Mouse (Mus musculus) kidney, adult 2 months (tissue): ENCODE data around the gene Yipf3. TPM values are rescaled to one million over a fixed set of nuclear protein-coding genes. Genes with fewer than 3 reads are reported as not detected.

Experiments used
- DNase-seq: peaks from one replicate; pipeline ENCODE4 v3.0.0; 2021
- H3K27ac ChIP-seq: fragments of 200-500 bp; 2 replicates; pipeline ENCODE4 v1.5.1; 2012; ENCODE audit warnings: low read depth, low read length, control low read depth, inconsistent platforms; ENCODE audit not compliant: insufficient read depth
- H3K27me3 ChIP-seq: fragments of 200-500 bp; replicated peaks from 2 replicates; pipeline ENCODE4 v1.6.1; 2012; ENCODE audit warnings: mild to moderate bottlenecking, moderate library complexity, low read length, inconsistent platforms; ENCODE audit not compliant: control insufficient read depth, insufficient read depth
- H3K36me3 ChIP-seq: fragments of 200-500 bp; 2 replicates; pipeline ENCODE4 v1.6.1; 2012; ENCODE audit warnings: mild to moderate bottlenecking, moderate library complexity, low read length, inconsistent platforms; ENCODE audit not compliant: control insufficient read depth, insufficient read depth
- H3K4me1 ChIP-seq: fragments of 200-500 bp; 2 replicates; pipeline ENCODE4 v1.6.1; 2011; ENCODE audit warnings: low read length; ENCODE audit not compliant: control insufficient read depth, insufficient read depth
- H3K4me3 ChIP-seq: fragments of 200-500 bp; 2 replicates; pipeline ENCODE4 v1.5.1; 2011; ENCODE audit warnings: mild to moderate bottlenecking, low read depth, low read length, control low read depth; ENCODE audit not compliant: insufficient read depth
- CTCF ChIP-seq: fragments of 200-500 bp; conservative IDR thresholded peaks from 2 replicates; pipeline ENCODE4 v1.5.1; 2011; ENCODE audit warnings: low read depth, mild to moderate bottlenecking, control low read depth, low read length, moderate library complexity, mixed read lengths; ENCODE audit not compliant: insufficient read depth, insufficient read length
- POLR2A ChIP-seq: fragments of 200-500 bp; IDR thresholded peaks from one replicate; pipeline ENCODE4 v1.6.1; 2011; ENCODE audit warnings: low read depth, low read length, control low read depth
- WGBS: fragments of 180-500 bp; shearing (Covaris S2); methylation state at CpG from one replicate; pipeline ENCODE4 v1.1.7; 2018; 5-methylcytosine and 5-hydroxymethylcytosine counted together
- polyA plus RNA-seq: library from polyadenylated mRNA; depleted of rRNA; stranded (reverse); fragments of >200 nt; gene quantifications from 2 replicates; pipeline ENCODE4 v1.2.3, GENCODE M21; 2012

Gene Yipf3
- polyA plus RNA-seq, 1 experiment, result 246 TPM

- Histone ChIP-seq H3K36me3 (no peaks in the 10 kb centered on the region), H3K4me1 (peaks cover 3% of the 10 kb centered on the region; the same call in 1 of the 2 replicates), H3K4me3 (peak within 1 kb of the TSS; percentile 15), H3K27ac (no peak within 1 kb of the TSS), H3K27me3 (no peaks in the 10 kb centered on the region)
- WGBS, result 2% methylated on average over 48 of the region's 48 CpGs
- DNase-seq, result peak; percentile 93
- TF ChIP-seq POLR2A (no peak), CTCF (no peak)
Observed at GRCm38 (mm10) chr17:46253452-46254084, 5.7 kb downstream of the Yipf3 start, which contains the start of gene Lrrc73. TSS of gene Lrrc73 (plus strand) at chr17:46253531.

DNA sequence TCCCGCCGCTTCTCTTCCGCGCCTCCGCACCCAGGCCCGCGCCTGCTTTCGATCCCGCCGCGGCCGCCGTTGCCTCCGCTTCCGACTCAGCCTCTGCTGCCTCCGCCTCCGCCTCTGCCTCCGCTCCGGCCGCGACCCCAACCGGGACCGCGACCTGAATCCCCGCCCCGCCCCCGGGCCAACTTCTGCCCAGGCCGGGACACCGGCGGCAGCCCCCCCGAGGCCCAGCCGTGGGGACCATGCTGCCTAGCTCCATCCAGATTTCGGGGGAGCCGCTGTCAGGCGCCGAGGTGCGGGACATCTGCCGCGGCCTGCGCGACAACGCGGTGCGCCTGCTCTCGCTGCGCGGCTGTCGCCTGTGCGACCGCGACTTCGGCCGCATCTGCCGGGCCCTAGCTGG is 6.2 kb downstream of the Yipf3 start:
- WGBS, result under 1% methylated on average over 53 of the region's 54 CpGs
- H3K4me3 ChIP-seq, result peak overlapping the region; percentile 15
- peaks cover 3% of the 10 kb centered on the region; the same call in 1 of the 2 replicates for H3K4me1 ChIP-seq
- no peaks in the 10 kb centered on the region for H3K27me3 ChIP-seq
- no peaks in the 10 kb centered on the region for H3K36me3 ChIP-seq
- DNase-seq, result no peak
- TF ChIP-seq CTCF (no peak), POLR2A (no peak)
- no peak overlapping the region for H3K27ac ChIP-seq

DNA sequence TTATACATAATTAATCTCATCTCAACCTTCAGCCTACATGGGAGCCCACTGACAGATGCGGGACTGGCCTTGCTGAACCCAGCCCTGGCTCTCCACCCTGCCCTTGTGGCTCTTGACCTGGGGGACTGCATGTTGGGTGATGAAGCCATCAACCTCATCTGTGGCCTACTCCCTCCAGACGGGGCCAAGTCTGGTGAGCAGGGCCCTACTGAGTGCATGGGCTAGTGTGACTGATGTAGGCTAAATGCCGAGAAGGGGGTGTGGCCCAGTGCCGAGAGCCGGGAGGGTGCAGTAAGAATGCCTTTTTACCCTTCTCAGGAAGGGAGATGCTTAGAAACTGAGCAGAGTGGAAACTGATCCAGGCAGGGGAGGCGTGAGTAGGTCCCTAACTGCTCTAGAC is 7.3 kb downstream of the Yipf3 start:
- no peak for TF ChIP-seq CTCF
- no peak for TF ChIP-seq POLR2A
- H3K36me3 ChIP-seq, result no peaks in the 10 kb centered on the region
- DNase-seq, result no peak
- H3K27ac ChIP-seq, result no peak overlapping the region
- peaks cover 3% of the 10 kb centered on the region; the same call in 1 of the 2 replicates for H3K4me1 ChIP-seq
- no peak overlapping the region for H3K4me3 ChIP-seq
- WGBS, result 27% methylated on average over 6 of the region's 6 CpGs
- no peaks in the 10 kb centered on the region for H3K27me3 ChIP-seq

- DNase-seq, result peak; percentile 58
- no peak overlapping the region for H3K27ac ChIP-seq
- peaks cover 1% of the 10 kb centered on the region; the same call in 1 of the 2 replicates for H3K4me1 ChIP-seq
- 69% methylated on average over 30 of the region's 30 CpGs for WGBS
- no peak overlapping the region for H3K4me3 ChIP-seq
- H3K36me3 ChIP-seq, result no peaks in the 10 kb centered on the region
- TF ChIP-seq CTCF, result no peak
- no peak for TF ChIP-seq POLR2A
- H3K27me3 ChIP-seq, result no peaks in the 10 kb centered on the region
Observed at GRCm38 (mm10) chr17:46258279-46259053, 10.6 kb downstream of the Yipf3 start.

DNA sequence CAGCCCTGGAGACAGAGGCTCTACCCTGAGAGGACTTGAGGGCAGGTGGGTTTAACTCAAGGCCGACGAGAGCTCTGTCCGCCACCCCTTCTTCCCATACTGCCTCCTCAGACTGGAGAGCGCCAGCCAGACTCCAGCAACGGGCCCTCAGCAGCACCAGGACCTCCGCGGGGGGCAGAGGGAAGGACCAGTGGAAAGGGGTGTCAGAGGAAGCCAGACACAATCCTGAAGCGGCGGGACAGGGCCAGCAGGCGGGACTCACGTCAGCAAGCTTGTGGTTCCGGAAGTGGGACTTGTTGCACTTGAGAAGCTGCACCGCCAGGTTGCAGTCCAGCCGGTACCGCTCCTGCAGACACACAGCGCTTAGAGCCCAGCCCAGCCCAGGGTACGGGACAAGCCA is 11.8 kb downstream of the Yipf3 start:
- Histone ChIP-seq H3K36me3 (no peaks in the 10 kb centered on the region; the same call in 1 of the 2 replicates), H3K4me1 (no peaks in the 10 kb centered on the region), H3K4me3 (no peak overlapping the region), H3K27me3 (no peaks in the 10 kb centered on the region), H3K27ac (no peak overlapping the region)
- DNase-seq, result no peak
- WGBS, result 87% methylated on average over 17 of the region's 17 CpGs
- TF ChIP-seq CTCF, result no peak
- no peak for TF ChIP-seq POLR2A

DNA sequence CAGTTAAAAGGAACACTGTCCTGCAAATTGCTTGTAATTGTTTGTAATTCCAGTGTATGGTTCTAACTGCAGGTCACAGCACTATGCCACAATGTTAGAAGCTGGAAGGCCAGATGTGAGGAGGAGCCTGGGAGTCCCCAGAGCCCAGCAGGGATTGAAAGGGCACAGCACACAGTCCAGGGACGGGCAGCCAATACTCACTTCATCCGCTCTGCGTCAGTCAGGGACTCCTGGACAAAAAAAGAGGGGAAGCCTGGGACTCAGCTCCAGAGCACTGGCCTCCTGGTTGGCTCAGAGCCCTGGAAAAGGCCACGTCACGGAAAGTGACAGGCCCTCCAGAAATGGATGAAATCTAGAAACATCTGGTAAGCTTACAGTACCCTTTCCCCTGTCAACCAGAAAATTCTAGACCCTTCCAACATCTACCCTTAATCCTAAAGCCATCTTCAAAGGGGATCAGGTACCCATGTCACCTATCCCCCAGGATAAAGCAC is 14.4 kb downstream of the Yipf3 start:
- H3K36me3 ChIP-seq, result no peaks in the 10 kb centered on the region; the same call in 1 of the 2 replicates
- H3K27ac ChIP-seq, result no peak overlapping the region
- no peak for TF ChIP-seq POLR2A
- TF ChIP-seq CTCF, result no peak

DNA sequence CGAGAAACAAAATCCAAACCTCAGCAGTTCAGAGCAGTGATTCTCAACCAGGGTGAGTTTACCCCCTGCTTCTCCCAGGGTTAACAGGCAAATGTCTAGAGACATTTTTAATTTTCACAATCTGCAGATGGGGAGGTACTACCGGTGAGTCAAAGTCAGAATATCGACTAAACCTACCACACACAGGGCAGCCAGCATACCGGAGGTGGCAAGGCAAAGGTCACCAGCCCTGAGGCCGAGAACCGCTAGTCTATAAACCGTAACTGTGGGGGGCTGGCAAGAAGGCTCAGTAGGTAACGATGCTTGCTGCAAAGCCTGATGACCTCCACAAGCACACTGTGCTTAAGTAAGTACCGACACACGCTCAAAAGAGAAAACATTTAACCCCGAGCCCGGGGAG is 17.6 kb downstream of the Yipf3 start:
- Histone ChIP-seq H3K27ac (no peak overlapping the region), H3K36me3 (no peaks in the 10 kb centered on the region; the same call in 1 of the 2 replicates), H3K27me3 (no peaks in the 10 kb centered on the region), H3K4me3 (no peak overlapping the region), H3K4me1 (0 out of 2 replicates have a peak, but pooled peaks cover 6% of the 10 kb centered on the region)
- TF ChIP-seq CTCF, result no peak
- no peak for TF ChIP-seq POLR2A
- no peak for DNase-seq
- WGBS, result 64% methylated on average over 12 of the region's 12 CpGs

More for the DNA sequence above, 14.4 kb downstream of the Yipf3 start:
- 83% methylated on average over 5 of the region's 5 CpGs for WGBS
- H3K4me3 ChIP-seq, result no peak overlapping the region
- no peak for DNase-seq
- H3K27me3 ChIP-seq, result no peaks in the 10 kb centered on the region
- 0 out of 2 replicates have a peak, but pooled peaks cover 3% of the 10 kb centered on the region for H3K4me1 ChIP-seq
